Mouse (Mus musculus) ES-E14 (cell line): ENCODE measurements around the gene Zfp821. TPM values are rescaled to one million over a fixed set of nuclear protein-coding genes. Genes with fewer than 3 reads are reported as not detected.

ENCODE experiments used
- DNase-seq: peaks from one replicate; pipeline ENCODE4 v3.0.0-alpha.2; 2013; ENCODE audit warnings: low read depth, low spot score
- H3K27ac ChIP-seq: 2 replicates; pipeline ENCODE4 v1.5.1; 2012; ENCODE audit warnings: low read depth, mild to moderate bottlenecking, low read length, moderate library complexity, mixed read lengths; ENCODE audit not compliant: poor library complexity, insufficient read depth, severe bottlenecking
- H3K36me3 ChIP-seq: 2 replicates; pipeline ENCODE4 v1.6.1; 2012; ENCODE audit warnings: mild to moderate bottlenecking, low read length, moderate library complexity, mixed read lengths; ENCODE audit not compliant: control insufficient read depth, poor library complexity, insufficient read depth, severe bottlenecking
- H3K4me1 ChIP-seq, 2 experiments: fragments of 150-350 bp in 1 of 2; sonication (generic) in 1 of 2; 2 replicates each; pipeline ENCODE4 v1.6.1; 2012; ENCODE audit warnings: low read length in 2 of 2, mild to moderate bottlenecking in 1 of 2, mixed read lengths in 1 of 2; ENCODE audit not compliant: control insufficient read depth in 2 of 2, insufficient read depth in 2 of 2, poor library complexity in 1 of 2
- H3K4me3 ChIP-seq, 2 experiments: fragments of 150-350 bp in 1 of 2; sonication (generic) in 1 of 2; 2 replicates each; pipeline ENCODE4 v1.5.1; 2012; ENCODE audit warnings: low read length in 2 of 2, low read depth in 1 of 2, mild to moderate bottlenecking in 1 of 2, mixed read lengths in 1 of 2; ENCODE audit not compliant: insufficient read depth in 1 of 2, poor library complexity in 1 of 2, severe bottlenecking in 1 of 2
- H3K9ac ChIP-seq: 2 replicates; pipeline ENCODE4 v1.6.1; 2012; ENCODE audit warnings: low read depth, mild to moderate bottlenecking, low read length, mixed read lengths; ENCODE audit not compliant: poor library complexity, insufficient read depth, severe bottlenecking
- H3K9me3 ChIP-seq: fragments of 150-350 bp; sonication (generic); 2 replicates; pipeline ENCODE4 v1.6.1; 2012; ENCODE audit warnings: low read depth, mild to moderate bottlenecking, low read length; ENCODE audit not compliant: control insufficient read depth, insufficient read depth
- CHD2 ChIP-seq: IDR thresholded peaks from 2 replicates; pipeline ENCODE4 v1.6.1; 2014; ENCODE audit warnings: mild to moderate bottlenecking, low read depth, low read length, inconsistent platforms
- HCFC1 ChIP-seq: IDR thresholded peaks from 2 replicates; pipeline ENCODE4 v1.6.1; 2012; ENCODE audit warnings: low read length, inconsistent platforms, borderline replicate concordance; ENCODE audit not compliant: insufficient read depth
- MAFK ChIP-seq: IDR thresholded peaks from 2 replicates; pipeline ENCODE4 v1.6.1; 2014; ENCODE audit warnings: mild to moderate bottlenecking, low read depth, low read length, inconsistent platforms; ENCODE audit not compliant: insufficient read depth
- ZC3H11A ChIP-seq: IDR thresholded peaks from 2 replicates; pipeline ENCODE4 v1.6.1; 2012; ENCODE audit warnings: low read depth, mild to moderate bottlenecking, inconsistent platforms, low read length, borderline replicate concordance
- ZNF384 ChIP-seq: IDR thresholded peaks from 2 replicates; pipeline ENCODE4 v1.6.1; 2012; ENCODE audit warnings: low read depth, low read length, inconsistent platforms
- in situ Hi-C, 2 experiments: fragments of 600-800 bp; cut with MboI; formaldehyde crosslinking; loops; one replicate each; pipeline ENCODE4 v1.15.1; 2025; ENCODE audit warnings: low sequenced_read_pairs in 2 of 2, inconsistent platforms in 1 of 2; ENCODE audit not compliant: unreplicated experiment in 2 of 2
- total RNA-seq: library from RNA; depleted of rRNA; stranded (reverse); fragments of 300-350 nt; gene quantifications from 2 replicates; pipeline ENCODE4 v1.2.3, GENCODE M21; 2012

The Zfp821 gene
- total RNA-seq, 1 experiment: 8.7 TPM

GRCm38 (mm10) chr8:109687248-109687647 lies 18.1 kb upstream of the Zfp821 start:
- no peak for DNase-seq
- Histone ChIP-seq H3K4me1 (peaks cover 0 to 3% of the 10 kb centered on the region in 2 experiments; a peak in 1 of 4 replicates), H3K27ac (no peak overlapping the region), H3K36me3 (peaks cover 4% of the 10 kb centered on the region), H3K9ac (no peak overlapping the region), H3K4me3 (no peak overlapping the region), H3K9me3 (no peaks in the 10 kb centered on the region)
- in situ Hi-C loops: no loop called here
- no peak for TF ChIP-seq HCFC1
- no peak for TF ChIP-seq ZC3H11A
- TF ChIP-seq CHD2: no peak
- no peak for TF ChIP-seq ZNF384
- TF ChIP-seq MAFK: no peak

GRCm38 (mm10) chr8:109691769-109692168 lies 13.6 kb upstream of the Zfp821 start:
- peak overlapping the region; percentile 73 to 87; a peak in 3 of 4 replicates for H3K4me3 ChIP-seq
- H3K9ac ChIP-seq: no peak overlapping the region
- no peaks in the 10 kb centered on the region for H3K9me3 ChIP-seq
- in situ Hi-C loops: no loop called here
- no peak overlapping the region for H3K27ac ChIP-seq
- no peaks in the 10 kb centered on the region for H3K36me3 ChIP-seq
- peak; percentile 13 for DNase-seq
- TF ChIP-seq ZNF384 (no peak), MAFK (no peak), HCFC1 (no peak), ZC3H11A (no peak), CHD2 (no peak)
- peaks cover 0 to 6% of the 10 kb centered on the region in 2 experiments; a peak in 1 of 4 replicates for H3K4me1 ChIP-seq

GRCm38 (mm10) chr8:109692443-109693145 lies 12.8 kb upstream of the Zfp821 start:
- H3K4me3 ChIP-seq: peak overlapping the region; percentile 73 to 87
- H3K27ac ChIP-seq: peak overlapping the region; percentile 69
- peaks cover 0 to 8% of the 10 kb centered on the region in 2 experiments; a peak in 1 of 4 replicates for H3K4me1 ChIP-seq
- H3K36me3 ChIP-seq: no peaks in the 10 kb centered on the region
- in situ Hi-C loops: no loop called here
- TF ChIP-seq HCFC1: no peak
- no peaks in the 10 kb centered on the region for H3K9me3 ChIP-seq
- peak; percentile 47 for DNase-seq
- peak overlapping the region; percentile 96 for H3K9ac ChIP-seq

DNA sequence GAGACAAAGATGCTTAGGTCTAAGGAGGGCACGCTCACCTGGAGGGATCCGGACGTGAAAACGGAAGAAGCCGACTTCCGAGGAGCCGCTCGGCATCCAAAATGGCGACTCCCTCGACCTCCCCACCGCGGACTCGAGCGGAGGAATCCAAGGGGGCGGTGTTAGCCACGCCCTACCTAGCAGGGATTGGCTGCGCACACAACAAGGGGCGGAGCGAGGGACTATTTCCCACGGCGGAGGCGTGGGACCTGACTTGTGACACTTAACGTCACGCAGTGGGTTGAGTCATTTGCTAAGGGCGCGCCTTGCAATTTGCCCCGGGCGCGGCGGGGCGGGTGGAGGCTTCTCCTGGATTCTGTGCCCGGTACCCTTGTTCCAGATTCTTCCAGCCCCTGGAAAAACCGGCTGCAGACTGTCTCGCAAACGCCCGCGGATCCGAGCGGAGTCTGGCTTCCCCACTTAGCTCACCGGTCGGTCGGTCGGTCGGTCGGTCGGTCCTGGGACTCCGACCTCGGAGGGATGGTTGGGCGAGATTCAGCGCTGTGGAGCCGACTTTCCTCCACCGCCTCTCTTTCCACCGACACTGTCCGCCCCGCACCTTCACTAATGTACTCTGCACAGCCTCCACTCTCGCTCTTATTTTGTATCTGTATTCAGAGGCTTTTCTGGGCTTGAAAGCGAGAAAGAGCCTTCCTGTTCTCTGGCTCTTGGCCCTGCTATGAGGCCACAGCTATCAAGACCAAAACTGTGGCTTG lies 12.0 kb upstream of the Zfp821 start, which contains the start of gene Ist1:
TSS of gene Ist1 (minus strand) at position 115 of the 755 bp plus-strand sequence.
- in situ Hi-C loops: no loop called here
- TF ChIP-seq ZNF384: 0 out of 2 replicates have a peak, but pooled peaks have one; percentile 11
- peak; percentile 72; the same call in 1 of the 2 replicates for TF ChIP-seq HCFC1
- TF ChIP-seq CHD2: peak; percentile 77
- TF ChIP-seq MAFK: no peak
- Histone ChIP-seq H3K9me3 (no peaks in the 10 kb centered on the region), H3K4me1 (peaks cover 0 to 8% of the 10 kb centered on the region in 2 experiments; a peak in 1 of 4 replicates), H3K4me3 (peak within 1 kb of the TSS; percentile 73 to 87), H3K27ac (peak within 1 kb of the TSS; percentile 69), H3K36me3 (no peaks in the 10 kb centered on the region), H3K9ac (peak within 1 kb of the TSS; percentile 96)
- DNase-seq: peak; percentile 99
